Mouse (Mus musculus) limb, embryonic 15.5 days (tissue): ENCODE measurements around the gene Nfatc2. TPM values are rescaled to one million over a fixed set of nuclear protein-coding genes. Genes with fewer than 3 reads are reported as not detected.

ENCODE experiments used
- ATAC-seq: fragments of 200-750 bp; cut with Nextera tagmentation; 2 replicates; pipeline ENCODE4 v1.8.0; 2017; ENCODE audit warnings: low read depth, moderate TSS enrichment; ENCODE audit not compliant: insufficient number of reproducible peaks, low FRiP score, low TSS enrichment
- H3K27ac ChIP-seq: fragments of 300-500 bp; sonication (generic); 2 replicates; pipeline ENCODE4 v1.5.1; 2015; ENCODE audit warnings: moderate library complexity, mild to moderate bottlenecking, inconsistent platforms
- H3K27me3 ChIP-seq: fragments of 300-500 bp; sonication (generic); 2 replicates; pipeline ENCODE4 v1.6.1; 2015; ENCODE audit warnings: inconsistent platforms
- H3K36me3 ChIP-seq: fragments of 300-500 bp; sonication (generic); 2 replicates; pipeline ENCODE4 v1.6.1; 2015; ENCODE audit warnings: inconsistent platforms
- H3K4me1 ChIP-seq: fragments of 300-500 bp; sonication (generic); 2 replicates; pipeline ENCODE4 v1.6.1; 2015; ENCODE audit warnings: inconsistent platforms
- H3K4me2 ChIP-seq: fragments of 300-500 bp; sonication (generic); 2 replicates; pipeline ENCODE4 v1.6.1; 2015; ENCODE audit warnings: mild to moderate bottlenecking, inconsistent platforms
- H3K4me3 ChIP-seq: fragments of 300-500 bp; sonication (generic); 2 replicates; pipeline ENCODE4 v1.5.1; 2015; ENCODE audit warnings: mild to moderate bottlenecking, inconsistent platforms
- H3K9ac ChIP-seq: fragments of 300-500 bp; sonication (generic); 2 replicates; pipeline ENCODE4 v1.6.1; 2015; ENCODE audit warnings: inconsistent platforms
- H3K9me3 ChIP-seq: fragments of 300-500 bp; sonication (generic); 2 replicates; pipeline ENCODE4 v1.6.1; 2016; ENCODE audit warnings: inconsistent platforms
- WGBS: fragments of 180-500 bp; shearing (Covaris S2); methylation state at CpG from one replicate; pipeline ENCODE4 v1.1.7; 2015; 5-methylcytosine and 5-hydroxymethylcytosine counted together
- polyA plus RNA-seq: library from polyadenylated mRNA; unstranded; fragments of >200 nt; fragmentation: Nextera tagmentation; extraction: Ambion mirVana; gene quantifications from 2 replicates; pipeline ENCODE4 v1.2.1, GENCODE M21; 2015

Nfatc2 gene
- polyA plus RNA-seq, 1 experiment from 2014 or later = 6.2 TPM

DNA sequence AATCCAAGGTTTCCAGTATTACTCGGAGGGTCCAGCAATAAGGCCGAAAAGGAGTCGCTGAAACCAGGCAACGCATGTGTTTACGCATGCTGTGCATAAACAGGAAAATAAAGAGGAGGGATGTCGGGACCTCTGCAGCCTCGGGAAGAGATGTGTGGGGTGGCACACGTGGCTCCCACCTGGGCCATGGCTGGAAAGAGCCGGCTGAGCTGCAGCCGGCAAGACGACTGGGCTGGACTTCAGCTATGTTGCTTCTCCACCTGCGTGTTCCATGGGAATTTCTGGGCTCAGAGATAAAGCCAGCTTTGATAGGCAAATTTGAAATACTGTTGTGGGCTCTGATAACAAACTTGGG, 907 bp upstream of the Nfatc2 start:
- H3K4me3 ChIP-seq = no peak overlapping the region
- peaks cover 64% of the 10 kb centered on the region for H3K4me1 ChIP-seq
- H3K9me3 ChIP-seq = no peaks in the 10 kb centered on the region
- H3K27me3 ChIP-seq = peaks cover 28% of the 10 kb centered on the region
- H3K36me3 ChIP-seq = no peaks in the 10 kb centered on the region
- ATAC-seq = no peak
- peak overlapping the region; percentile 91; the same call in 1 of the 2 replicates for H3K4me2 ChIP-seq
- no peak overlapping the region for H3K9ac ChIP-seq
- peak overlapping the region; percentile 92 for H3K27ac ChIP-seq
- WGBS = 19% methylated on average over 12 of the region's 12 CpGs

- Histone ChIP-seq H3K4me2 (peak overlapping the region; percentile 91), H3K4me3 (peak overlapping the region; percentile 63), H3K9ac (peak overlapping the region; percentile 75), H3K27me3 (peaks cover 28% of the 10 kb centered on the region), H3K9me3 (no peaks in the 10 kb centered on the region), H3K4me1 (peaks cover 69% of the 10 kb centered on the region), H3K36me3 (no peaks in the 10 kb centered on the region), H3K27ac (peak overlapping the region; percentile 92)
- no peak for ATAC-seq
- 2% methylated on average over 32 of the region's 32 CpGs for WGBS
These were observed 537 bp downstream of the Nfatc2 start for GRCm38 (mm10) chr2:168600750-168601490.

DNA sequence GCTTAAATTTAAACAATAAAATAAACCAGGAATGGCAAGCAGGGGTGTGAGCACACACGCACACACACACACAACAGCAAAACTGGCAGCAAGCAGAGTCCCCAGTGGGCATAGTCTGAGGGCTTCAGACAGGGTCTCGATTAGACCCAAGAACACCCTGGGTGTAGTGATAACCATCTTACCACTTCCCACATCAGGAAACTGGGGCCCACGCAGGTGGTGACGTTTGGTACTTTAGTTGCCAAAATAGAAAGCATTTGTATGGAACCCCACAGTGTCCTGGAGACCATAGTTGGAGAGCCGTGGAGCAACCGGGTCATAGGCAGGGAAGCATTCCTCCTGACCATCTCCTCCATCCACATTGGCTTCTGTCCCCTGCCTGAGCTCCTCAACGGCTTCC, 5.8 kb downstream of the Nfatc2 start:
- Histone ChIP-seq H3K4me1 (peaks cover 26% of the 10 kb centered on the region), H3K4me2 (no peak overlapping the region), H3K4me3 (no peak overlapping the region), H3K27me3 (peaks cover 33% of the 10 kb centered on the region), H3K36me3 (no peaks in the 10 kb centered on the region), H3K27ac (no peak overlapping the region), H3K9me3 (no peaks in the 10 kb centered on the region), H3K9ac (no peak overlapping the region)
- WGBS = 83% methylated on average over 7 of the region's 7 CpGs
- ATAC-seq = no peak

DNA sequence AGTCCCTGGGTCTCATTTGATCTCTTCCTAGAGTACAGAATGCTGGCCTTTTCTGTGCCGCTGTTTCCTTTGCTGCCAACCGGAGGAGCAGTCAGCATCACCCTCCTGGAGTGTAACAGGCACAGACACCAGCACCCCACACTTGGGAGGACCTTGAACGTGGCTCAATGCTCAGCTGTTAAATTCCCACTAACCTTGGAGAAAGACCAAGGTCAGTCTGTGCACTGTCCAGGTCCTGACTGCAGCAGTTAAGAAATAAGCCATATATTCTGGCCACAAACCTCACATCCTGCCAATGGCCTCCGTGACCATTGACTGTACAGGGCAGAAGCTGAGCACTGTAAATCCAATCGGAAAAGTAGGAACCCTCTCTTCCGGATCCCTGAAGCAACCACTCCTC, 7.8 kb downstream of the Nfatc2 start:
- WGBS = 82% methylated on average over 6 of the region's 6 CpGs
- H3K4me2 ChIP-seq = no peak overlapping the region
- H3K27me3 ChIP-seq = peaks cover 40% of the 10 kb centered on the region
- no peaks in the 10 kb centered on the region for H3K9me3 ChIP-seq
- no peaks in the 10 kb centered on the region for H3K36me3 ChIP-seq
- H3K4me3 ChIP-seq = no peak overlapping the region
- ATAC-seq = no peak
- H3K4me1 ChIP-seq = peaks cover 33% of the 10 kb centered on the region
- no peak overlapping the region for H3K27ac ChIP-seq
- no peak overlapping the region for H3K9ac ChIP-seq

- ATAC-seq = no peak
- no peak overlapping the region for H3K9ac ChIP-seq
- WGBS = 81% methylated on average over 5 of the region's 5 CpGs
- H3K27me3 ChIP-seq = peaks cover 35% of the 10 kb centered on the region
- no peaks in the 10 kb centered on the region for H3K36me3 ChIP-seq
- no peak overlapping the region for H3K27ac ChIP-seq
- H3K4me2 ChIP-seq = no peak overlapping the region
- no peaks in the 10 kb centered on the region for H3K9me3 ChIP-seq
- peaks cover 39% of the 10 kb centered on the region for H3K4me1 ChIP-seq
- H3K4me3 ChIP-seq = no peak overlapping the region
These were observed 8.5 kb downstream of the Nfatc2 start for GRCm38 (mm10) chr2:168593004-168593403.

DNA sequence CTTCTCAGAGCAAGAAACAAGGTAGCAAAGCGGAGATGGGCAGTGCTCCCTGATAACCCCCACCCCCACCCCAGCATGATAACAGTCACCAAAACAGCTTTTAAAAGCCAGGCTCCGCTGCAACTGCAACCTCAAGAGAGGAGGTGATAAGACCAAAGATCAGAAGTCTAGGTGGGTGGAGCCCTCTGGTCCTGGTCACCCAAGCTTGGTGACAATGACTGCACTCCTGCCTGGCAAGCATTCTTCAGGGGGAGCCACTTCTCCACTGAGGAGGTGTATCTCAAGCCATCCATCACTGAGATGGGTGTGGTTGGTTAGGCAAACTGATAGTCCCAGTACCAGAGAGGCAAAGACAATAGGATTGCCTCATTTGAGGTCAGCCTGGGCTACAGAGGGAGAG, 10.4 kb downstream of the Nfatc2 start:
- H3K27me3 ChIP-seq = peaks cover 37% of the 10 kb centered on the region
- WGBS = 77% methylated on average over 2 of the region's 2 CpGs
- H3K4me3 ChIP-seq = no peak overlapping the region
- peaks cover 42% of the 10 kb centered on the region for H3K4me1 ChIP-seq
- no peaks in the 10 kb centered on the region for H3K9me3 ChIP-seq
- H3K27ac ChIP-seq = no peak overlapping the region
- no peak for ATAC-seq
- H3K36me3 ChIP-seq = no peaks in the 10 kb centered on the region
- no peak overlapping the region for H3K4me2 ChIP-seq
- H3K9ac ChIP-seq = no peak overlapping the region

- H3K27me3 ChIP-seq = peaks cover 37% of the 10 kb centered on the region
- ATAC-seq = no peak
- WGBS = 32% methylated on average over 10 of the region's 10 CpGs
These were observed 10.9 kb downstream of the Nfatc2 start for GRCm38 (mm10) chr2:168590556-168590955.

DNA sequence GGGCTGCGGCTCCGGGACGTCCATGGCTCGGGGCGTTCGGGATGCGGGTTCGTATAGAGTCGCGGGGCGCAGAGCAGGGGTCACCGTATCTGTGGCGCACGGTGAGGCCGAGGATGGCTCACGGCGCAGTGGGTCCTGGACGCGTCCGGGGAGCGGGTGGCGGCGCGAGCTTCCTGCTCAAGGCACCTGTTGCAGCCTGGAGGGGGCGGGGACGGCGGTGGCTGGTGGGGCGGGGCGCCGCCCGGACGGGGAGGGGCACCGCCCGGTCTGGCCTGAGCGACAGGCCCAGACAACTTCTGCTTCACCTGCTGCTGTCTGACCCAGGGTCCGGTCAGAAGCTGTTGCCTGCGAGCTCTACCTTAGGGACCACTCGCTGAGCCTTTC, 11.3 kb downstream of the Nfatc2 start:
- WGBS = 4% methylated on average over 34 of the region's 38 CpGs
- Histone ChIP-seq H3K4me1 (peaks cover 40% of the 10 kb centered on the region), H3K27me3 (peaks cover 37% of the 10 kb centered on the region), H3K36me3 (no peaks in the 10 kb centered on the region), H3K9ac (no peak overlapping the region), H3K9me3 (no peaks in the 10 kb centered on the region), H3K4me3 (peak overlapping the region; percentile 38), H3K4me2 (peak overlapping the region; percentile 72), H3K27ac (no peak overlapping the region)
- ATAC-seq = 0 out of 2 replicates have a peak, but pooled peaks have one; percentile 26

More at GRCm38 (mm10) chr2:168590556-168590955, 10.9 kb downstream of the Nfatc2 start:
- H3K27ac ChIP-seq = no peak overlapping the region
- H3K4me2 ChIP-seq = peak overlapping the region; percentile 72
- H3K9ac ChIP-seq = no peak overlapping the region
- H3K4me1 ChIP-seq = peaks cover 40% of the 10 kb centered on the region
- no peaks in the 10 kb centered on the region for H3K36me3 ChIP-seq
- H3K4me3 ChIP-seq = peak overlapping the region; percentile 38
- no peaks in the 10 kb centered on the region for H3K9me3 ChIP-seq

DNA sequence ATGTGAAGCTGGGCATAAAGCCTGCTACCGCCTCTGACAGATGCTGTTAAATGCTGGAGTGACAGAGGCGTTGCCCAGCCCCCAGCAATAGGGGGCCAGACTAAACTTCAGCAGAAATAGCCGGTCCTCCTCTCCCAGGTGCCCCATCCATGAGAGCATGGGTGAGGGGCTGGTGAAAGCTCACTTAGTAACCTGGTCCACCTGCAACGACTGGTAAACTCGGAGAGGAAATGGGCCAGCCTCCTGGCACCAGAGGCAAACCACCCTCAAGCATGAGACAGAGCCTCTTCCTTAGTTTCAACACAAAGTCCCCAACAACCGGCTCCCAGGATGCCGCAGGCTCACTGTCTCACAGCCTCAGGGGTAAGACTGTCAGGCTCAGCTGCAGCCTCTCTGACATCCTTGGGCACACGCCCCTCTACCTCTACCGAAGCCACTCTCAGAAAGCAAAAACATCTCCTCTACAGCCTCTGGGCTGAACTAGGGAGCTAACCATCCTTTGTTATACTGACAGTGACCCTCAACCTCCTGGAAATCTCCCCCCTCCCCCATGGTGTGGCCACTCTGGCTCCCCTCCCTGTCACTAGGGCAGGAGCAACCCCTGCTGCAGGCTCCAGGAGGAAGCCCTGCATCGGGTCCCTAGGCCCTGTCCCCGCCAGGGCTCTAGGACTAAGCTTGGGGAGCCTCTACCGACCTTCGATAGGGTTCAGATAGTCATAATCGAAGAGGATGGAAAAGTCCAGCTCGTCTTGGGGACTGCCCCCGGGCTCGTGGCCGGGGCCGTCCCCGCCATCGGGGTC, 11.9 kb downstream of the Nfatc2 start:
- Histone ChIP-seq H3K4me2 (peak overlapping the region; percentile 72), H3K4me3 (peak overlapping the region; percentile 38), H3K27me3 (peaks cover 37% of the 10 kb centered on the region), H3K27ac (no peak overlapping the region), H3K9ac (no peak overlapping the region), H3K9me3 (no peaks in the 10 kb centered on the region), H3K4me1 (peaks cover 45% of the 10 kb centered on the region), H3K36me3 (no peaks in the 10 kb centered on the region)
- ATAC-seq = no peak
- WGBS = 9% methylated on average over 21 of the region's 21 CpGs

GRCm38 (mm10) chr2:168588591-168589367, 12.7 kb downstream of the Nfatc2 start:
- Histone ChIP-seq H3K4me2 (0 out of 2 replicates have a peak overlapping the region, but pooled peaks have one; percentile 72), H3K36me3 (no peaks in the 10 kb centered on the region), H3K27ac (no peak overlapping the region), H3K4me3 (peak overlapping the region; percentile 38), H3K9ac (no peak overlapping the region), H3K4me1 (peaks cover 48% of the 10 kb centered on the region), H3K9me3 (no peaks in the 10 kb centered on the region), H3K27me3 (peaks cover 37% of the 10 kb centered on the region)
- WGBS = 18% methylated on average over 11 of the region's 11 CpGs
- ATAC-seq = no peak

DNA sequence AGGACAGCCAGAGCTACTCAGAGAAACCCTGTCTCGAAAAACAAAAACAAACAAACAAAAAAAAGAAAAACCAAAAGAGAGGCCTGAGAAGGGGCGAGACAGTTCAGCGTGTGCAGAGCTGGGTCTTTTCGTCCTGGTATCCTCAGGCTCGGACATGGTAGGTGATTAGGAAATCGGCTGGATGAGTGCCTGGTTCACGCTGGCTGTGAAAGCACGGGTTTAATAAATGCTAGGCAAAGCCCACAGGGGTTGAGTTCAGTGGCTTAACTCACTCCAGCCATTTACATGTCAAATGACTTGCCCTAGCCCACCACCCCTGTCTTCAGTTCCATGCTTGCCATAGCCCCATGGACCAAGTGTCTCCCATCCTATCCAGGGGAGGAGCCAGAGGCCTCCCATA, 14.3 kb downstream of the Nfatc2 start:
- no peak for ATAC-seq
- Histone ChIP-seq H3K9me3 (no peaks in the 10 kb centered on the region), H3K4me2 (no peak overlapping the region), H3K4me1 (peaks cover 58% of the 10 kb centered on the region), H3K36me3 (no peaks in the 10 kb centered on the region), H3K4me3 (no peak overlapping the region), H3K27me3 (peaks cover 36% of the 10 kb centered on the region), H3K9ac (no peak overlapping the region), H3K27ac (no peak overlapping the region)
- WGBS = 60% methylated on average over 8 of the region's 8 CpGs
